Mouse (Mus musculus) layer of hippocampus, adult 2 months (tissue): ENCODE measurements at regions not wholly inside any gene's neighbourhood (a gene's known extent, or its start where the extent isn't known, plus 50 kb on each side); places are given as distances from the start of the nearest gene placed in this dataset.
"Not testable (repeated sequence)": the region's sequence is repeated elsewhere in the genome, so short reads cannot be mapped to it uniquely, and the experiment has no call there.

Experiments
- DNase-seq, 2 experiments: peaks; one replicate each; pipeline ENCODE4 v3.0.0; 2022; ENCODE audit warnings: low spot score in 2 of 2
- H3K27ac ChIP-seq: fragments of 200-600 bp; 2 replicates; pipeline ENCODE4 v1.8.1; 2022
- H3K4me3 ChIP-seq: fragments of 200-600 bp; 2 replicates; pipeline ENCODE4 v1.8.1; 2022; ENCODE audit warnings: mild to moderate bottlenecking
- CTCF ChIP-seq: fragments of 200-600 bp; conservative IDR thresholded peaks from 2 replicates; pipeline ENCODE4 v1.8.1; 2022; ENCODE audit warnings: antibody characterized with exemption, mild to moderate bottlenecking, moderate library complexity

DNA sequence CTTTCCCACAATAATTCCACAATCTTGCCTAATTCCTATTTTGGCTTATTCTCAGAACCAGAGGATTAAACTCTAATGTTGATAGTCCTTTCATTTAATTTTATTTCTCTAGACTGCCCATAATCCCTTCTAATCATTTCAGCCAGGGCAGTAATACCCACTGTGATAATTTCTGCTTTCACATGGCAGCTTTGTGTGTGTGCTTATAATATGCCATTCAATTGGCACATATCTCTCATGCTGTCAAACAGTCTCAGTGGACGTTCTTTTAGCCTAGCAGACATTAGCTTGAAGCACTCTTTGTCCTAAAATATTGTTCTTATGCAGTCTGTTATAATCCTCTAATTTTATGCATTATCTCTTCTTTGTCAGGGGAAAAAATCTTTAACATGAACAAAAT lies 205.0 kb upstream of the Hsf2 start:
- DNase-seq = no peak
- Histone ChIP-seq H3K27ac (no peak overlapping the region), H3K4me3 (no peak overlapping the region)
- TF ChIP-seq CTCF = no peak

DNA sequence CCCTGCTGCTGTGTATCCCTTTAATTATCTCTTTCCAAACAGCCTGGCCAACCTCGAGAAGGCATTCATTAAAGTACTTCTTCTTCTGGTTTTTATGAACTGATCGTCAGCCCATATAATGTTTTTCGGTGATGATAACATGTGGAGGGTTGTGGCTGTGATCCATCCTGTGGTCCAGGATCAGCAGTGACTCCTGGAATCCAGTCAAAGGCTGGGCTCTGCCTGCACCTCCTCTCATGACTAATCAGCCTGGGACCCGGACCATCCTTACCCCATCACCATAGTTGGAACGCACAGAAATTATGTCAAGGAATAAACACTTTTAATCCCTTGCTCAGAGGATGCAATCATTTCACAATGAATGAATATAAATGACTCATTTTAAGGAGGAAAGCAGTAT lies 203.3 kb upstream of the Hsf2 start:
- no peak overlapping the region for H3K4me3 ChIP-seq
- no peak for TF ChIP-seq CTCF
- no peak overlapping the region for H3K27ac ChIP-seq
- DNase-seq = no peak

DNA sequence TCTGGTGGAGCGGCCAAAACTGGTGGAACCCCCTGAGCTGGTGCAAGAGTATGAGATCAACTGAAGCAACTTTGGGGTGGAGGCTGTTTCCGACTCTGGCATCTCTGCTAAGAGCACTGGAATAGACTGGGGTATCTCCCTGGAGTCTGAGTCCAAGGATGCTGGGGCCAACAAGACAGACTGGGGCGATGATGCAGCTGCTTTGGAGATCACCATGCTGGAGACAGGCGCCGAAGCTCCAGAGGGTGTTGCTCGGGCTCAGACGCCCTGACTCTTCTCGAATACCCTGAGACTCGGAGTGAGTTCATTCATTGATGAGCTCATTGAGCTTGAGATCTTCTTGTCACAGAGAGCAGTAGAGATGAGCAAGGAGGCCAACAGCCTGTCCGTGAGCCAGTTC lies 194.6 kb upstream of the Hsf2 start:
- no peak for TF ChIP-seq CTCF
- H3K4me3 ChIP-seq = no peak overlapping the region
- no peak overlapping the region for H3K27ac ChIP-seq
- no peak for DNase-seq

DNA sequence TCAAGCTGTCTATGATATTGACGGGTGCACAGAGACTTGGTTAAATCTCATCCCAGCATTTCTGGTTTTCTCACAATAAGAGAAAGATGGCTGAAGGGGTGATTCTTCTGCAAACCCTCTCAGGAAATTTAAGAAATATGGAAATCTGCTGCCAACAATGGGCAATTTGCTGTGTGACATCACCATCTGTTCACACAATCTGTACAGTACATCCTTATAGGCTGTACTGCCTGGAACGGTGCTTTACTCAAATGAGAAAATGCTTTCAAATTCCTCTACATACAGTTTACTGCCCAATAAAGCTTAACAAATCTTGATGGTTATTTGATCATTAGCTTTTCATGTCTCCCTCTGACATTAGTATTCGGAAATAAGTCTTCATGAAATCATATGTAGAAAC lies 172.4 kb upstream of the Hsf2 start:
- Histone ChIP-seq H3K4me3 (no peak overlapping the region), H3K27ac (peak overlapping the region; percentile 28; the same call in 1 of the 2 replicates)
- no peak for TF ChIP-seq CTCF
- peak in 1 of 2 experiments; percentile 5 for DNase-seq

DNA sequence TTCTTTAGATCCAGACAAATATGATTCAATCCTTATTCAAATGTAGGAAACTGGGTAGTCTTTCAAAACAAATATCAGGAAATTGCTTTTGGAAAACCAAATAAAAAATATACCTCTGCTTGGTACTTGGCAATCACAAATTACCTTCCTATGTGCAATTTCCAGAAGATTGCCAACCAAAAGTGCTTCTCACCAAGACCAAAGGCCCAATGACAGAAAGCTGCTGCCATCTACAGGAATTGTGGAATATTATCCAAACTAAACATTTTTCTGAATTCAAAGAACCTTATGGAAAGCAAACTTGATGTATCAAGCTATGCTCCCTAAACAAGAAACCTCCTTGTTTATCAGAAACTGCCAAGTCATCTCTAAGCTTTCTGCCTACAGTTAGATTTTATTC lies 169.1 kb upstream of the Hsf2 start:
- DNase-seq = peak; percentile 23
- H3K4me3 ChIP-seq = no peak overlapping the region
- peak; percentile 85 for TF ChIP-seq CTCF
- no peak overlapping the region for H3K27ac ChIP-seq

DNA sequence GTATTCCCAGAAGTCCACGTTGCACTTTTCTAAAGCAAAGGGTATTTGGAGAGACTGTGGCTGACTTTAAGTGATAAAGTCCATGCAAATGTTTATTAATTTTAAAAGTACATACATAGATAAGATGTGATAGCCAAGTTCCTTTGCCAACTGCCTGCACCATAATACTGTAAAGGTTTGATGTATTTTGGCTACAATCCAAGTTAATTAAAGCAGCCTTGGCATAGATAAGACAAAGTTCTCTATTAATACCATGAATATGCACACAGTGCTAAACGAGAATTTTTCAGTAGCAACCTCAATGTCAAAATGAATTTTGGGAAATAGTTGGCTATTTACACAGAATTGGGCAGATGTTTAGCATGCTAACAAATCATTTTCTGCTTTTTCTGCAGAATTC lies 167.0 kb upstream of the Hsf2 start:
- Histone ChIP-seq H3K27ac (no peak overlapping the region), H3K4me3 (no peak overlapping the region)
- no peak for DNase-seq
- TF ChIP-seq CTCF = no peak

DNA sequence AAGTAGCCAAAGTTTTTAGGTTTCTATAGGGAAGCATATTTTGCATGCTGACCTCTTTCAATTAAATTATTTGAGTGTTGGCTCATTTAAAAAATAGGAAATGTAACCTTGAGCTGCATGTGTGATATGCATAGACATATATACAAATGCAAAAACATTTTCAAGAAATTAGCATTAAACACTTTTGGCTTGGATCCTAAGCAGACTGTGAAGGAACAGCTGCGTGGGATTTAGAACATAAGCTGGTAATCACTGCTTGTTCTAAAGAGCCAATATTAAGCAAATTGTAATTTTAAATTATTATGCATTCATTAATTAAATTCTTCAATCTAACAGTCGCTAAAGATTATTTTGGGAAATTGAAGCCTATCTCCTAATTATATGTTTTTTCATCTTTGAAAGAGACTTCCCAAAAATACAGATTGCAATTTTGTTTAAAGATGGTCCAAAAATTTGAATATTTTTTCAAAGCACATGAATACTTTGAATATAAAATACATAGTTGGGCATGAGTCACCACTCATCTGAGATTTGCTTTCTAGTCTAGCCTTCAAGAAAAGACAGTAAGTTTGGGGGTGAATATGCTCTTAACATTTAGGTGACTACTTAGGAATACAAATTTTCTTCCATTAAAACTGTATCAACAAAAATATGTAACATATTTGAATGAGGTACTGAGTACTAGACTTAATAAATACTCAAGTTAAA lies 163.3 kb upstream of the Hsf2 start:
- TF ChIP-seq CTCF = no peak
- no peak overlapping the region for H3K4me3 ChIP-seq
- DNase-seq = peak in 1 of 2 experiments; percentile 14
- H3K27ac ChIP-seq = peak overlapping the region; percentile 28; the same call in 1 of the 2 replicates

DNA sequence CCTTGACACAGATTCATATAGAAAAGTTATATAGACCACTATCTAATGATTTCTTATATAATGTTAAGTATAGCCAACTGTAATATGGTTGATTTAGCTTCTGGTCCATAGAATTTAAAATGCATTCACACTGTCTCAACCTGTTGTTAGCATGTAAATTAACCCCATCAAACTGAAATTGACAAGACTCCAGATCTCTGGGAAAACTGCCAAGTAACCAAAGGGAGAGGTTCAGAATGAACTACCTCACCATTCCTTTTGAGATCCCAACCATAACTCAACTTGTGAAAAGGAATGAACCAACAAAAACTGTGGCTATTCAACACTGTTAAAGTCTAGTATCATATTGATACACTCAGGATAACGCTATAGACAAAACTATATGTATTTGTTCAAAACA lies 162.0 kb upstream of the Hsf2 start:
- DNase-seq = no peak

DNA sequence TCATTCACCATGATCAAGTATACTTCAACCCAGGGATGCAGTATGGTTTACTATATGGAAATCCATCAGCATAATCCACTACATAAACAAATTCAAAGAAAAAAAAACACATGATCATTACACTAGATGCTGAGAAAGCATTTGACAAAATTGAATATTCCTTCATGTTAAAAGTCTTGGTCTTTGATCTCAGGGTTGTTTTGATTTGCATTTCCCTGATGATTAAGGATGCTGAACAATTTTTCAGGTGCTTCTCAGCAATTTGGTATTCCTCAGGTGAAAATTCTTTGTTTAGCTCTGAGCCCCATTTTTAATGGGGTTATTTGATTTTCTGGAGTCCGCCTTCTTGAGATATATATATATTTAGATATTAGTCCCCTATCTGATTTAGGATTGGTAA lies 123.4 kb upstream of the Hsf2 start:
- DNase-seq, H3K4me3 ChIP-seq, H3K27ac ChIP-seq: not testable (repeated sequence)

More for the DNA sequence above, 162.0 kb upstream of the Hsf2 start:
- Histone ChIP-seq H3K4me3 (no peak overlapping the region), H3K27ac (no peak overlapping the region)
- no peak for TF ChIP-seq CTCF
